Mouse (Mus musculus) CD8-positive naive resting alpha-beta T cell, adult 2 months (primary cell): ENCODE results near the gene Lrg1.
"Not testable (repeated sequence)": the region's sequence is repeated elsewhere in the genome, so short reads cannot be mapped to it uniquely, and the experiment has no call there.

ENCODE experiments used
- DNase-seq, 2 experiments: peaks; one replicate each; pipeline ENCODE4 v3.0.0; 2022; ENCODE audit warnings: low read depth in 2 of 2, low spot score in 2 of 2

Lrg1 gene

GRCm38 (mm10) chr17:56109219-56110051 is 12.4 kb downstream of the Lrg1 start, which contains the start of gene Plin4:
Gene Plin4, minus strand, starts transcription at chr17:56109803.
- DNase-seq = no peak

- no peak for DNase-seq
These were observed 13.3 kb downstream of the Lrg1 start for GRCm38 (mm10) chr17:56108334-56109044.

- DNase-seq = no peak
These were observed 14.1 kb downstream of the Lrg1 start for GRCm38 (mm10) chr17:56107736-56108135.

GRCm38 (mm10) chr17:56106981-56107380 is 14.8 kb downstream of the Lrg1 start:
- DNase-seq = no peak

- not testable (repeated sequence) for DNase-seq
These were observed 15.4 kb downstream of the Lrg1 start for GRCm38 (mm10) chr17:56106436-56106835.

GRCm38 (mm10) chr17:56104821-56105220 is 17.0 kb downstream of the Lrg1 start:
- not testable (repeated sequence) for DNase-seq

- DNase-seq = no peak
These were observed 18.1 kb downstream of the Lrg1 start for GRCm38 (mm10) chr17:56103465-56104285.

GRCm38 (mm10) chr17:56102927-56103326 is 18.9 kb downstream of the Lrg1 start:
- no peak for DNase-seq

GRCm38 (mm10) chr17:56102158-56102557 is 19.6 kb downstream of the Lrg1 start:
- DNase-seq = no peak

- no peak for DNase-seq
These were observed 21.0 kb downstream of the Lrg1 start for GRCm38 (mm10) chr17:56100811-56101210.

- DNase-seq = no peak
These were observed 22.9 kb downstream of the Lrg1 start for GRCm38 (mm10) chr17:56098711-56099572.

GRCm38 (mm10) chr17:56098180-56098579 is 23.6 kb downstream of the Lrg1 start:
- DNase-seq = no peak

GRCm38 (mm10) chr17:56096883-56097282 is 24.9 kb downstream of the Lrg1 start:
- DNase-seq = no peak

- no peak for DNase-seq
These were observed 29.0 kb downstream of the Lrg1 start for GRCm38 (mm10) chr17:56092794-56093193.

GRCm38 (mm10) chr17:56092312-56092711 is 29.5 kb downstream of the Lrg1 start:
- no peak for DNase-seq

GRCm38 (mm10) chr17:56080781-56081585 is 40.8 kb downstream of the Lrg1 start:
- no peak for DNase-seq

- no peak for DNase-seq
These were observed 41.9 kb downstream of the Lrg1 start for GRCm38 (mm10) chr17:56079921-56080320.

GRCm38 (mm10) chr17:56078880-56079795 is 42.7 kb downstream of the Lrg1 start, which contains the start of gene Hdgfl2:
Gene Hdgfl2, plus strand, starts transcription at chr17:56079634.
- peak; percentile 99 for DNase-seq
